Mouse (Mus musculus) CH12.LX (cell line): ENCODE measurements around the gene Acvrl1. TPM values are rescaled to one million over a fixed set of nuclear protein-coding genes. Genes with fewer than 3 reads are reported as not detected.

ENCODE experiments used
- DNase-seq: peaks from one replicate; pipeline ENCODE4 v3.0.0-alpha.2; 2013; ENCODE audit errors: extremely low read depth
- H3K27ac ChIP-seq: 2 replicates; pipeline ENCODE4 v1.5.1; 2012; ENCODE audit warnings: low read depth, mild to moderate bottlenecking, control low read depth, moderate library complexity; ENCODE audit not compliant: insufficient read depth
- H3K27me3 ChIP-seq: replicated peaks from 2 replicates; pipeline ENCODE3; 2012; ENCODE audit warnings: inconsistent platforms
- H3K36me3 ChIP-seq, 2 experiments: replicated peaks in 1 of 2; 2 replicates each; pipeline versions ENCODE3 to v1.6.1; 2012; ENCODE audit warnings: inconsistent platforms in 1 of 2, low read length in 1 of 2, mild to moderate bottlenecking in 1 of 2, mixed read lengths in 1 of 2, moderate library complexity in 1 of 2; ENCODE audit not compliant: control insufficient read depth in 1 of 2, insufficient read depth in 1 of 2
- H3K4me1 ChIP-seq, 2 experiments: 2 replicates each; pipeline ENCODE4 v1.6.1; 2012; ENCODE audit warnings: inconsistent platforms in 1 of 2, moderate library complexity in 1 of 2; ENCODE audit not compliant: insufficient read depth in 2 of 2, control insufficient read depth in 1 of 2
- H3K4me2 ChIP-seq: 2 replicates; pipeline ENCODE4 v1.6.1; 2012; ENCODE audit warnings: low read depth, mild to moderate bottlenecking, control low read depth; ENCODE audit not compliant: poor library complexity, insufficient read depth, severe bottlenecking
- H3K4me3 ChIP-seq, 3 experiments: fragments of 150-350 bp in 1 of 3; sonication (generic) in 1 of 3; replicated peaks in 1 of 3; 2 replicates each; pipeline versions ENCODE3 to v1.5.1; 2011 to 2012; ENCODE audit warnings: low read depth in 2 of 3, low read length in 2 of 3, mild to moderate bottlenecking in 2 of 3, moderate library complexity in 2 of 3, control low read depth in 1 of 3, improper control_type of control experiment in 1 of 3, inconsistent platforms in 1 of 3, mixed read lengths in 1 of 3; ENCODE audit not compliant: poor library complexity in 1 of 3
- H3K79me2 ChIP-seq: replicated peaks from 2 replicates; pipeline ENCODE4 v1.6.1; 2012; ENCODE audit warnings: mild to moderate bottlenecking, moderate library complexity; ENCODE audit not compliant: control insufficient read depth, poor library complexity, insufficient read depth, severe bottlenecking; ENCODE audit errors: extremely low read depth
- H3K9ac ChIP-seq: 2 replicates; pipeline ENCODE4 v1.6.1; 2012; ENCODE audit warnings: low read depth, mild to moderate bottlenecking, control low read depth, moderate library complexity; ENCODE audit not compliant: insufficient read depth
- H3K9me3 ChIP-seq: replicated peaks from 2 replicates; pipeline ENCODE3; 2012; ENCODE audit warnings: low read length, inconsistent platforms, mixed read lengths
- BHLHE40 ChIP-seq: IDR thresholded peaks from 2 replicates; pipeline ENCODE4 v1.6.1; 2011; ENCODE audit warnings: mild to moderate bottlenecking, low read depth, low read length, improper control_type of control experiment
- CHD1 ChIP-seq: IDR thresholded peaks from 2 replicates; pipeline ENCODE4 v1.6.1; 2012; ENCODE audit warnings: low read depth, low read length, improper control_type of control experiment, inconsistent platforms
- CHD2 ChIP-seq: IDR thresholded peaks from 2 replicates; pipeline ENCODE4 v1.6.1; 2011; ENCODE audit warnings: low read length, improper control_type of control experiment
- CTCF ChIP-seq, 2 experiments: IDR thresholded peaks in 1 of 2; conservative IDR thresholded peaks in 1 of 2; 2 replicates each; pipeline ENCODE4 v1.5.1; 2011 to 2012; ENCODE audit warnings: low read depth in 2 of 2, low read length in 2 of 2, improper control_type of control experiment in 1 of 2, inconsistent platforms in 1 of 2, mild to moderate bottlenecking in 1 of 2, moderate library complexity in 1 of 2
- EP300 ChIP-seq: IDR thresholded peaks from 2 replicates; pipeline ENCODE4 v1.6.1; 2011; ENCODE audit warnings: low read length, improper control_type of control experiment
- ETS1 ChIP-seq: conservative IDR thresholded peaks from 2 replicates; pipeline ENCODE4 v1.6.1; 2012; ENCODE audit warnings: low read depth, mild to moderate bottlenecking, inconsistent platforms, low read length, improper control_type of control experiment, moderate library complexity
- IRF4 ChIP-seq: IDR thresholded peaks from 2 replicates; pipeline ENCODE4 v1.6.1; 2014; ENCODE audit warnings: low read depth, mild to moderate bottlenecking, inconsistent platforms, low read length, improper control_type of control experiment
- JUN ChIP-seq: IDR thresholded peaks from 2 replicates; pipeline ENCODE4 v1.6.1; 2011; ENCODE audit warnings: low read depth, mild to moderate bottlenecking, low read length, improper control_type of control experiment, moderate library complexity; ENCODE audit not compliant: insufficient read depth
- JUND ChIP-seq: conservative IDR thresholded peaks from 2 replicates; pipeline ENCODE4 v1.6.1; 2011; ENCODE audit warnings: low read depth, low read length, improper control_type of control experiment
- MAFK ChIP-seq: IDR thresholded peaks from 2 replicates; pipeline ENCODE4 v1.6.1; 2011; ENCODE audit warnings: low read length, improper control_type of control experiment; ENCODE audit not compliant: insufficient replicate concordance
- MAX ChIP-seq: IDR thresholded peaks from 2 replicates; pipeline ENCODE4 v1.6.1; 2011; ENCODE audit warnings: low read length, improper control_type of control experiment
- MAZ ChIP-seq: IDR thresholded peaks from 2 replicates; pipeline ENCODE4 v1.6.1; 2012; ENCODE audit warnings: low read depth, mild to moderate bottlenecking, inconsistent platforms, low read length, improper control_type of control experiment, moderate library complexity
- MEF2A ChIP-seq: IDR thresholded peaks from 2 replicates; pipeline ENCODE4 v1.6.1; 2014; ENCODE audit warnings: low read depth, mild to moderate bottlenecking, inconsistent platforms, low read length, improper control_type of control experiment, borderline replicate concordance
- MYC ChIP-seq: IDR thresholded peaks from 2 replicates; pipeline ENCODE4 v1.6.1; 2011; ENCODE audit warnings: low read depth, mild to moderate bottlenecking, improper control_type of control experiment, low read length
- NELFE ChIP-seq: IDR thresholded peaks from 2 replicates; pipeline ENCODE4 v1.6.1; 2011; ENCODE audit warnings: low read depth, low read length, improper control_type of control experiment
- POLR2AphosphoS2 ChIP-seq: IDR thresholded peaks from 2 replicates; pipeline ENCODE4 v1.6.1; 2011; ENCODE audit warnings: low read depth, low read length, improper control_type of control experiment
- RCOR1 ChIP-seq: conservative IDR thresholded peaks from 2 replicates; pipeline ENCODE4 v1.6.1; 2012; ENCODE audit warnings: low read depth, mild to moderate bottlenecking, inconsistent platforms, low read length, improper control_type of control experiment
- SIN3A ChIP-seq: IDR thresholded peaks from 2 replicates; pipeline ENCODE4 v1.6.1; 2012; ENCODE audit warnings: low read length, improper control_type of control experiment, inconsistent platforms
- SMC3 ChIP-seq: IDR thresholded peaks from 2 replicates; pipeline ENCODE4 v1.6.1; 2011; ENCODE audit warnings: low read depth, low read length, improper control_type of control experiment
- TCF12 ChIP-seq: IDR thresholded peaks from 2 replicates; pipeline ENCODE4 v1.6.1; 2014; ENCODE audit warnings: low read depth, mild to moderate bottlenecking, inconsistent platforms, low read length, improper control_type of control experiment
- UBTF ChIP-seq: IDR thresholded peaks from 2 replicates; pipeline ENCODE4 v1.6.1; 2012; ENCODE audit warnings: low read depth, mild to moderate bottlenecking, inconsistent platforms, low read length, improper control_type of control experiment, moderate library complexity
- USF1 ChIP-seq: IDR thresholded peaks from 2 replicates; pipeline ENCODE4 v1.6.1; 2014; ENCODE audit warnings: low read depth, mild to moderate bottlenecking, inconsistent platforms, low read length, improper control_type of control experiment
- USF2 ChIP-seq: conservative IDR thresholded peaks from 2 replicates; pipeline ENCODE4 v1.6.1; 2011; ENCODE audit warnings: low read depth, low read length, improper control_type of control experiment
- ZKSCAN1 ChIP-seq: IDR thresholded peaks from 2 replicates; pipeline ENCODE4 v1.6.1; 2012; ENCODE audit warnings: low read depth, inconsistent platforms, low read length, improper control_type of control experiment, borderline replicate concordance
- ZNF384 ChIP-seq: IDR thresholded peaks from 2 replicates; pipeline ENCODE4 v1.6.1; 2012; ENCODE audit warnings: low read depth, low read length, improper control_type of control experiment, inconsistent platforms
- dilution Hi-C: fragments of 300-500 bp; cut with MboI; formaldehyde crosslinking; loops from 2 replicates; pipeline ENCODE4 v1.14.3; 2020; ENCODE audit warnings: low sequenced_read_pairs; ENCODE audit not compliant: extremely low pct_unique_long_range_greater_than_20kb, extremely low pct_ligation_motif_present
- in situ Hi-C: fragments of 300-500 bp; cut with MboI; formaldehyde crosslinking; loops from 3 replicates; pipeline ENCODE4 v1.14.3; 2019; ENCODE audit warnings: low sequenced_read_pairs, low pct_ligation_motif_present, low pct_unique_long_range_greater_than_20kb, mixed read lengths
- polyA plus RNA-seq: library from polyadenylated mRNA; unstranded; fragments of >175 nt; gene quantifications from 2 replicates; pipeline ENCODE4 v1.2.1, GENCODE M21; 2012; ENCODE audit warnings: low read depth; ENCODE audit not compliant: insufficient read length
- total RNA-seq, 2 experiments: library from RNA; depleted of rRNA; stranded (reverse); fragments of 300-350 nt in 1 of 2; fragments of >200 nt in 1 of 2; gene quantifications; 2 replicates each; pipeline ENCODE4 v1.2.3; 2012 to 2014

Gene Acvrl1
- total and polyA plus RNA-seq, 3 experiments, result 4.0 to 9.5 (median 5.2) TPM

DNA sequence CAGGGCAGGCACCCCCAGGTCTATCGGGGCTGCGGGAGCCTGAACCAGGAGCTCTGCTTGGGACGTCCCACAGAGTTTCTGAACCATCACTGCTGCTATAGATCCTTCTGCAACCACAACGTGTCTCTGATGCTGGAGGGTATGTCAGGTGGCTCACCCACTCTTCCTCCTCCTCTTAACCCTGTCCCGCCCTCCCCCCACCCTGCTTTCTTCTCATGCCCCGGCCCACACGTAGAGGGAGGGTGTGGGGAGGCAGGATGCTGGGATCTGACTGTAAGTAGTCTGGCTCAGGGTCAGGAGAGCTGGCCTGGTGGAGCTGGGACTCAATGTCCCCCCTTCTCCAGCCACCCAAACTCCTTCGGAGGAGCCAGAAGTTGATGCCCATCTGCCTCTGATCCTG, 7.1 kb downstream of the Acvrl1 start:
- no peak for DNase-seq

GRCm38 (mm10) chr15:101137455-101137854, 9.1 kb downstream of the Acvrl1 start:
- Histone ChIP-seq H3K4me3 (no peak overlapping the region), H3K4me2 (no peak overlapping the region)
- TF ChIP-seq SIN3A (no peak), MAZ (no peak), JUND (no peak), SMC3 (no peak), BHLHE40 (no peak), CTCF (conservative IDR thresholded peaks at IDR 0.05 in 1 of 2, IDR thresholded peaks at IDR 0.05 in 1 of 2; ENCODE audit: low read depth in 2 of 2, low read length in 2 of 2) (no peak), MAFK (no peak), CHD2 (no peak)
- TF ChIP-seq, all 38 proteins: peak for 0
- no peak overlapping the region for H3K27ac ChIP-seq
- H3K36me3 ChIP-seq, result peaks cover 0 to 25% of the 10 kb centered on the region in 2 experiments
- peaks cover 23 to 85% of the 10 kb centered on the region in 2 experiments for H3K4me1 ChIP-seq
- dilution Hi-C loops, result no loop called here
- no peaks in the 10 kb centered on the region for H3K9me3 ChIP-seq
- H3K9ac ChIP-seq, result no peak overlapping the region
- no peaks in the 10 kb centered on the region for H3K79me2 ChIP-seq
- DNase-seq, result no peak
- no peaks in the 10 kb centered on the region for H3K27me3 ChIP-seq
- in situ Hi-C loops, result no loop called here

More for the DNA sequence above, 7.1 kb downstream of the Acvrl1 start:
- Histone ChIP-seq H3K36me3 (peaks cover 0 to 21% of the 10 kb centered on the region in 2 experiments), H3K27me3 (no peaks in the 10 kb centered on the region), H3K9ac (no peak overlapping the region), H3K27ac (no peak overlapping the region), H3K4me2 (no peak overlapping the region), H3K9me3 (no peaks in the 10 kb centered on the region), H3K4me1 (peaks cover 21 to 77% of the 10 kb centered on the region in 2 experiments), H3K79me2 (no peaks in the 10 kb centered on the region), H3K4me3 (no peak overlapping the region)
- dilution Hi-C loops (no loop called here), in situ Hi-C loops (no loop called here)
- TF ChIP-seq SMC3 (no peak), CHD1 (no peak), ZKSCAN1 (no peak), MAFK (no peak), NELFE (no peak), MAX (no peak)

DNA sequence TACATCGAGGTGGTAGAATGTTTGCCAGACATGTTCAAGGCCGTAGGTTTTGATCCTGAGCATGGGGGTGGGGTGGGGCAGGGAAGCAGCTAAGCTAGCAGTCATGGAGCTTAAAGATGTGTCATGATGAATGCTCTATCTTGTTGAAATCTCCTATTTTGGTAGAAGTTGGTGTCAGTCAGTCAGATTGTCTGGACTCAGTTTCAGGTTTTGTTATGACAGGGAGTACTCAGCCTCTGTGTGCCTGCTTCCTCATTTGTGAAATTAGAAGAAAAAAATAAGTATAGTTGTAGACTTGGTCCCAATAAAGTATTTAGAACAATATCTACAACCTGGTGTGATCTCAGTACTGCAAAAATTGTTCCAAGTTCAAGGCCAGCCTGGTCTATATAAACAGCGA, 10.4 kb downstream of the Acvrl1 start:
- TF ChIP-seq MYC, result no peak
- TF ChIP-seq UBTF, result no peak
- no peak for TF ChIP-seq USF1
- no peak for TF ChIP-seq POLR2AphosphoS2
- TF ChIP-seq USF2, result no peak
- TF ChIP-seq ETS1, result no peak
- peak; percentile 94 for TF ChIP-seq IRF4
- 0 out of 4 replicates have a peak, but pooled peaks of 1 of the 2 experiments have one; percentile 3 for TF ChIP-seq CTCF (conservative IDR thresholded peaks at IDR 0.05 in 1 of 2, IDR thresholded peaks at IDR 0.05 in 1 of 2; ENCODE audit: low read depth in 2 of 2, low read length in 2 of 2)
- no peak for TF ChIP-seq SIN3A
- TF ChIP-seq JUND, result peak; percentile 94
- peak; percentile 74 for TF ChIP-seq ZNF384
- TF ChIP-seq JUN, result peak; percentile 77
- 0 out of 2 replicates have a peak, but pooled peaks have one; percentile 27 for TF ChIP-seq CHD2
- no peak for TF ChIP-seq MAFK
- no peak; the same call in 1 of the 2 replicates for TF ChIP-seq RCOR1
- TF ChIP-seq EP300, result peak; percentile 90
- TF ChIP-seq MEF2A, result peak; percentile 52
- TF ChIP-seq TCF12, result no peak; the same call in 1 of the 2 replicates
- peak overlapping the region; percentile 41 for H3K4me2 ChIP-seq
- H3K9ac ChIP-seq, result 0 out of 2 replicates have a peak overlapping the region, but pooled peaks have one; percentile 6
- peaks cover 23 to 85% of the 10 kb centered on the region in 2 experiments for H3K4me1 ChIP-seq
- DNase-seq, result peak; percentile 79
- no peaks in the 10 kb centered on the region for H3K27me3 ChIP-seq
- H3K79me2 ChIP-seq, result no peaks in the 10 kb centered on the region
- dilution Hi-C loops, result no loop called here
- in situ Hi-C loops, result no loop called here
- no peaks in the 10 kb centered on the region for H3K9me3 ChIP-seq
- peak overlapping the region; percentile 4; the same call in 1 of the 2 replicates for H3K27ac ChIP-seq
- no peak overlapping the region for H3K4me3 ChIP-seq
- peaks cover 0 to 33% of the 10 kb centered on the region in 2 experiments for H3K36me3 ChIP-seq
